Mouse (Mus musculus) gastrocnemius, postnatal 10 days (tissue): Measurements from ENCODE around the gene Phka1. TPM values are rescaled to one million over a fixed set of nuclear protein-coding genes. Genes with fewer than 3 reads are reported as not detected.
"Not testable (repeated sequence)": the region's sequence is repeated elsewhere in the genome, so short reads cannot be mapped to it uniquely, and the experiment has no call there.

Source experiments
- DNase-seq: peaks from one replicate; pipeline ENCODE4 v3.0.0; 2021; ENCODE audit warnings: mixed read lengths
- long read RNA-seq, 2 experiments: library from polyadenylated mRNA; stranded (forward); transcript quantifications; one replicate each; pipeline ENCODE4 v2.0.0; 2021
- total RNA-seq, 2 experiments: library from RNA; stranded (reverse); gene quantifications; 2 replicates each; pipeline ENCODE4 v1.2.3; 2021

Phka1 gene
- total RNA-seq, result 10 to 100 TPM; 58.1 to 85.2 TPM
- long read RNA-seq, experiment 1, full-length matches to known transcripts, result 65 of 86 reads
- long read RNA-seq, experiment 1, partial matches to known transcripts, result 10 of 86 reads
- long read RNA-seq, experiment 1, other reads (novel, unspliced or antisense), result 11 of 86 reads
- long read RNA-seq, experiment 2, full-length matches to known transcripts, result 83 of 118 reads
- long read RNA-seq, experiment 2, partial matches to known transcripts, result 18 of 118 reads
- long read RNA-seq, experiment 2, other reads (novel, unspliced or antisense), result 17 of 118 reads

DNA sequence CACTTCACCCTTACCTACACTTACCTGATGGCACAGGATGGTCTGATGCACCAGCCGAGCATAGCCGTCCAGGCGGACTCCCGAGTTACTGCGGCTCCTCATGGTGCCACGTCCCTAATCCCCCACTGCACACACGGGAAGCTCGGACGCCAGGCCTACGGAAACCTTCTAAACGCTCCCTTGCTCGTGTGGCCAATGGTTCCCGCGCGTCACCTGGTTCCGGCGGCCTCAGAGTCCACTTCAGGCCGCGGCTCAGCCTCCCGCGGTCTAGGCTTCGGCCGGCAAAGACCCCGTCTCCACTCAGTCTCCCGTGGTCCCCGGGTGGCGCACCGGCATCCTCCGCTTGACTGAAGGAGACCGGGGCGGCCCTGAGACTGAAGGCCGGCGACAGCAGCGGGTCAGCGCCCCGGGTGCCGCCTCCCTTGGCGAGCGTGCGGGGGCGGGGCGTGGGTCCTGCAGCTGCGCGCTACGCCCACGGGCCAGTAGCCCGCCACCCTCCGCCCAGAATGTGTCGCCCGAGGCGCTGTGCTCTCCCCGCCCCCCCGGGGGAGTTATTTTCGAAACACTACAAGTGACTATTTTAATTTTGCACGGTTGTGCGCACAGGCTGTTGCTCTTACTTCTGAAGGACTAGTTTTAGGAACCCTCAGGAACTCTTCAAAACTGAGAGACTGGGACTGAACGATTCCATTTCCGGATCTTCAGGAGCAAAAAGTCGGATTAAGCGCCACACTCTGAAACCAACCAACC is at the start of gene Phka1:
TSS of gene Phka1 (minus strand) at position 424 of the 750 bp plus-strand sequence.
- DNase-seq, result peak; percentile 88

DNA sequence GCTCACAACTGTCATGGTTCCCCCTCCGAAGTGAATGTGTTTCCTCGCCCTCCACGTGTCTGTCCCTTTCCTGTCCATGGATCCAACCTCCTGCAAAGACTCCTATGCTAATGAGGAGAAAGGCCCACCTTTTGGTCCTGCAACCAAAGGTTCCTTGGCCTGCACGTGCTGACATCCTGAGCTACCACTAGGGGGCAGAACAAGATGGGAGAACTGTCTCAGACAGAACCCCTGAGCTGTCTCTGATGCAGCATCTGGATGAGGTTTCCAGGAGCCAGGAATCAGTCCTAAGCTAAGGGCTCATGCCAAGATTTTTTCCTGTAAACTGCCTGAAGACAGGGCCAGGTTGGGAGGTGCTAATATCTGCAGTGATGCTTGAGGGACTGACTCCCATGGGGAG is 45.2 kb upstream of the Phka1 start:
- DNase-seq, result peak; percentile 5

DNA sequence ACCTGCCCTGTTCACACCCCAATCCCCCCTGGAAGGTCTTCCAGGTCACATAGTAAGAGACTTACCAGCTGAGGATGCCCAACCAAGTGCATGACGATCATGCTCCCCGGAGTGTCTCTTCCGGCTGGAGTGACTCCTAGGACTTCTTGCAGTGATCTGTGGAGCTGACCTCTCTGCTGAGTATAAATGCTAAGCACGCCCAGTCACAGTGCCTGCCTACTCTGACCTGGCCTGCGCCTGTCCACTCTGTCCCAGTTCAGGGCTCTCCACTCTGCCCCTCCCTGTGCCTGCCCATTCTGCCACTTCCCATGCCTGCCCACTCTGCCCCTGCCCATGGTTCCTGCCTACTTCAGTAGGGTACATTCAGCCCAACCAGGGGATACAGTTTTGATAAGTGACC is 42.8 kb upstream of the Phka1 start, which contains the start of gene Gm3880:
TSS of gene Gm3880 (minus strand) at position 101 of the 400 bp plus-strand sequence.
- not testable (repeated sequence) for DNase-seq

DNA sequence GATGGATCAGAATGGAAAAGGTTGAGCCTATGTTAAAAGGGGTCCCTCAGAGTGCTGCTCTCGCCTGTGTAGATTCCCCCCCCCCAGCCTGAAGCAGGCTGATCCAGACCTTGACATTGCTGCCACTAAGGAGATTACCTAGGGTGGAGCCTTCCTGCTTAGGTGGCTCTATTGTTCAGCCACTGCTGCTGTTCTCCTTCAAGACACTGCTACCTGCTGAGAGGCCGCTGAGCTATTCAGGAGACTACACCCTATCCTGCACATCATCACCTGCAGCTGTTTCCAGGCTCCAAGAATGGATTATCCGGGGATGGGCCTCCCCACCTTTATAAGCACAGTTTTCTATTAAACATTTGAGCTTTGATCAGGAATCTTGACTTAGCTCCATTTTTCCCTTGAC is 40.7 kb upstream of the Phka1 start:
- DNase-seq, result not testable (repeated sequence)

DNA sequence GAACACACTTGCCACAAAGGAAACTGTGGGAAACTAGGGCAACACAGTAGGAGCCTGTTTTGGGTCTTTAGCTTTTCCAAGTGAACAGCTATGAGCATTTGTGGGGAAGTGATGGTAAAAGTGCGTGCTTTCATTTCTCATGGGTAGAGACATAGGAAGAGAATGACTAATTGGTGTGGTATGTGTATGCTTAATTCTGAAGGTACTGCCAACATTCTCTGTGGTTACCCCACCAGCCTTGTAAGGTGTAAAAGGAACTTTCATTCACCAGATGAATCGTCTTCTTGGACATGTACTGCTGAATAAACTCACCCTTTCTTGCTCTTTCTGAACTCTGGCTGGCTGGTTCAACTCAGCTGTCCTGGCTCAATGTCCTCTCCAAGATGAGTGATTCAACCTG is 22.6 kb upstream of the Phka1 start:
- DNase-seq, result no peak

DNA sequence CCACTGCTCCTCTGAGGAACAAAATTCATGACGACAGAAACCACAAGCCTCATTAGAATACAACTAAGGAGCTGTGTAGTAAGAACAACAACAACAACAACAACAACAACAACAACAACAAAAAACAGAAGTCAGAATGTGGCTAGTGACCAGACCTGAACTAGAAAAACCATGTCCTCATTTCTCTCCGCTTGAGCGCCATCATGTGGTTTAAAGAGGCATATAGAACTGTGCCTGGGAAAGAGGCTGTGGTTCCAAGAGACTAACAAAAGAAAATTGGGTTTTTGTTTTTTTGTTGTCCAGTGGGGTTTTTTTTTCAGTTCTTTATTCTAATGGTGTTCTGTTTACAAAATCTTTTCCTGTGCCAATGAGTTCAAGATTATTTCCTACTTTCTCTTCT is 16.7 kb upstream of the Phka1 start:
- peak; percentile 9 for DNase-seq

DNA sequence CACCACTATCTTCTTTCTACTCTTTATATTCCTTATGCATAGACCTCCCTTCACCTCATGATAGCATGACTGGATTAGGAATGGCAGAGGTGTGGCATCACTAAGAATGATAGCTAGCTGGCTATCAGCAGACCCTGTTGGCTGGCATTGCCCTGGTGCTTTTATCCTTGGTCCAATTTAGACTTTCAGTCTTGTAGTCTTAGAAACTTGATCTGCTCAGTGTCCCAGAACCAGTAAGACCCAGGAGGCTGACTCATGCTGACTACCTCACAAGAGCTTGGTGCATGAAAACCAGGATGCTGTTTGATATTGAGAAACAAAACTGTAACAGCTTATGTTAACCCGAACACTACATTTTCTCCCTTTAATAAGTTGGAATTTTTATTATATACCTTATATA is 1.6 kb upstream of the Phka1 start:
- no peak for DNase-seq

DNA sequence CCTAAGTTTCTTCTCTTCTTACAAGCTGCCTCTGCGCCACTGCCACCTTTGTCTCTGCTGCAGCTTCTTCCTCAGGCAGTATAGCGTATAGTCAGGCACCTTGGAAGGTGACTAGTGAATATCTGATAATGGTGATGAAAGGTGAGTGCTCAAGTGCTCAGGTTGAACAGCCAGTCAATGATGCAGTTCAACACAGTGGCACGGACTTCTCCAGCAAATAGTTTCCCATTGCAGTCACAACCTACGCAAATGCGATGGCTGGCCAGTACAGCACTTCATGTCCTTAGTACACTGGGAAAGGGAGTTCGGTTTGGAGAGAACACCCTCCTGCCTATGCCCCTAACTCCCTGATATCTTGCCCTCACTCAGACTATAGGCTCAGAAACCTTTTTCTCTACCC is 1.1 kb upstream of the Phka1 start:
- no peak for DNase-seq

DNA sequence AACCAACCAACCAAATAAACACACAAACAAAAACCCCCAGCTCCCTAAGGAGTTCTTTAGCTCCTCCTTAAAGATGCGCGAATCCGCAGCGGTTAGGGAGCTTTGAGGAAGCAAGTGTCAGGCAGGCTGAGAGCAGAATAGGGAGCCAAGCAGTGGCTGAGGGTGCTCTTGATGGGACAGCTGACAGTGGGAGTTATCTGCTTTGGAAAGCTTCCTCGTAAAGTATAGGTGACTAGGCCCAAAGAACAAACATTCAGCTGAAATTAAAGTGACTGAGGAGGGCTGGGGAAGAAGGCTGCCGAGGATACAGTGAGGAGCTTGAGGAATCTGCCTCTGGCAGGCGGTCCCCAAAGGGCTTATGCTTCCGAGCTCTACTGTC is 516 bp upstream of the Phka1 start:
- peak; percentile 17 for DNase-seq

DNA sequence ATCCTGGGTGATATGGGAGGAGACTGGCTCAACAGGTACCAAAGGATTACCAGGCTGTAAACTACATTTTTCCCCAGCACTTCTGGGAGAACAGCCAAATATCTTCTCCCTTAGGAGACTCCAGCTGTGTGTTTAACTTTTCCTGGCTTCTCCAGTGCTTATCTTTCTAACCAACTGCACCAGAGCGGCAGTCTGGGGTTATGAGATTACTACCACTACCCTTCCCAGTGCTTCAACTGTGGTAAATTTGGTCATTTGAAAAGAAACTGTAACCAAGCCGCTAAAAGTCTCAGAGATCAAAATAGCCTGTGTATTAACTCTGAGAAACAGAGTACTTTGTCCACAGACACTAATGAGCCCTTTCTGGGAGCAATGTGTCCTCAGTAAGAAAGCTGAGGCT is 42.8 kb downstream of the Phka1 start:
- DNase-seq, result no peak

DNA sequence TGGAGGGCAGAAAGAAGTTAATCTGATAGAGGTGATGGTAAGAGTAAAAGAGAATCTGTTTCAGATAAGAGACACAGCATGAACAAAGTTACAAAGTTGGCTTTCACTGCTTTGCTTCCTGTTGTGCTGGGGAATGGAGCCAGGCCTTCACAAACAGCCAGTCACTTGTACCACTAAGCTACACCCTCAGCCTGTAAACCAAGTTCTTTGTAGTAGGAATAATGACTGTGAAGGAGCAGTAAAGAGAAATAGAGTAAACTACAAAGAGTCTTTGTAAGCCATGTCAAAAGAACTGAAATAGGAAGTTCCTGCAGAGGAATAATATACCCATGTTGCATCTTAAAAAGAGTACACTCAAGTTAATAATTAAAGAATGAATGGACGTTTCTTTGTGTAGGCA is 55.5 kb downstream of the Phka1 start:
- DNase-seq, result no peak

DNA sequence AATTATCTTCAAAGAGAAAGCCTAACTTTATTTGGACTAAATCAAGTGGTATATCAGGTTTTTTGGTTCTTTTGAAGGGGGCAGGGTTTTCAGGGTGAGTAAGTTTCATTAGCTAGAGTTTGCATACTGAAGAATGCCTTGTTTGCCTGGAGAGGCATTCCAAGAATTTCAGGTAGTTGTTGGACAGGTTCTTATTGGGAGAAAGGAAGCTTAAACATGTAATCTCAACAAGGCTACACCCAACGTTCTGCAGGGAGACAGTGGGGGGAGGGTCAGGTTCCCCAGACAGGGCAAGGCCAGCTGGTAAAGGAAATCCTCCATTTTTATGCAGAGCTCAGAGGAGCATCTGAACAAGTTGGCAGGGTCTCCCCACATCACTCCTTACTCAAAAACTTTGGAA is 72.9 kb downstream of the Phka1 start:
- no peak for DNase-seq

DNA sequence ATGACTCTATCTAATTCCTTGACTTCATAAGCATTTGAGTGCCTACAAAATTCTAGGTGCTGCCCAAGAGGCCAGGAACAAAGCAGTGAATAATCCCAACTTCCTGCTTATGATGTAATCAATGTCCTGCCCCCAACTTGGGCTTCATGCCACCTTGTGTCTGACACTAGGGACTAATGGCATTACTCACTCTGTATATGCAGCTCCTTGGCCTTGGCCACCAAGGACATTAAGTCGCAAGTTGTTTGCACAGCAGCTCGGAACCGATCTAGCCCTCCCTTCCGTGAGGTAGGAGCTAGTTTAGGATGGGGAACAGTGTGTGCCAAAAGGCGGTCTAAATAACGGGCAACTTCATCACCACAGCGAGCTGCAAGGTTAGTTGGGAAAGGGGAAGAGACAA is 87.1 kb downstream of the Phka1 start:
- no peak for DNase-seq

DNA sequence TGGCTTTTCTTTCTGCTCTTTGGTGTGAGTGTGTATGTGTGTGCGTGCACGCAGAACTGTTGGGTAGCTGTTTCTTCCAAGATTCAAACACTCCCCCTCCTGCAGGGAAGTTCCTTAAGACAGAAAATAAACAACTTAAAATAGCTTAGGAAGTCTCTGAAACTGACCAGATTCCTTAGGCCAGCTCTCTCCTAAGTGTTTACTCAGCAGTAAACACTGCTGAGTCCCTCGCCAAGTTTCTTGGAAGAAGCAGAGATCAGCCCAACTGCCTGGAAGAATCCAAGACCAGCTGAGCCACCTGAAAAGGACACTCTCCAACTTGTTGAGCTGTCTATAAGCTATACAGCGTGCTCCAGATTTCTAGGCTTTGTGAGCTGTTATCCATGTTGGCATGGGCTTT is 134.8 kb downstream of the Phka1 start:
- DNase-seq, result no peak

DNA sequence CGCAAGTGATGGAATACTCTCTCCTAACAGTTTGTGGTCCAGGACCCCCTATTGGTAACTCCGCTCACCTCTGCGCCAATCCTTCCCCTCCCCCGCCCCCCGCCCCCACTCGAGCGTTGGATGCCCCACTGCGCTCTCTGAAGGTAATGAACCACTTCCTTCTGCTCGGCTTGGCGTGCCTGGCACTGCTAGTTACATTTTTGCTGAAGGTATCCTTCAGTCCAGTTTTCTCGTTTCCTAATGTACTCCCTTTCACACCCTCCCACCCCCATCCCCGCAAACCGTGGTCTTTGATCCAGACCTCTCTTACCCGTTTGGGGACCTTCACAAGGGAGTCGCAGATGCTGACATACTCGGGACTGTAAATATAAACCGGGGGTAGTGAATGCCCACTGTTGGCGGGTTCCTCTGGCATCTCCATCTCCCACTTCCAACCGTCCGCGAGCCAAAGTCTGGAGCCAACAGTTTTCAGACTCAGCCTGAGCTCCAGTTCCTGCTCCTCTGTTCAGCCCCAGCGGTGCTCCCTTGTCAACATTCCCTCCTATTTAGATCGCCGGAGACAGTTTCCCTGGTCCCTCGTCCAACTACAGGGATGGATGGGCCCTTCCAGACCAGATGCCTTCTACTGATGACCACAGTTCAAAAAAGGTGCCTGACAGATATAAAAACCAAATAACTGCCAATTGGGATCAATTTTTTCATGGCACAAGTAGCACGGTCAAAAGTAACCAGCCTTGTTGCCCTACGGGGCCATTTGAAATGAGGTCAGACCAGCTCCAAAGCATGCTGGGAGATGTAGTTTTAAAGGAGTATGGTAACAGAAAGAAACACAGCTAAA is 139.2 kb downstream of the Phka1 start, which contains the start of gene Hdac8:
TSS of gene Hdac8 (minus strand) at position 716 of the 838 bp plus-strand sequence.
- DNase-seq, result peak; percentile 19

DNA sequence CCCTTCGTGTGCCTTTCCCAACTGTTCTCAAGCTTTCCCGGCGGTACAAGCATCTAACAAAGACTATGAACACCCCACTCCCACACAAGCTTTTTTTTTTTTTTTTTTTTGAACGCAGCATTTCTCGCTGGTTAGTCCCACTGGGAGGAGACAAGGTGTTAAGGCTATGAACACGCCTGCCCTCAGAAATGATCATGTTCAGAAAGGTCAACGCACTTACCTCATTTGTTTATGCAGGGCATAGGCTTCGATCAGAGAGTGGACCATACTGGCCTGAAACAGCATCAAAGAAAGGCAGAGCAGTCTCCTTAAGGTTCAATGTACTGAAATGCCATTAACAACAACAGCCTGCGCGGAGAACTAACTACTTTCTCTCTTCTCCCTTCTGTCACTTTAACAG is 139.9 kb downstream of the Phka1 start:
- DNase-seq, result no peak

DNA sequence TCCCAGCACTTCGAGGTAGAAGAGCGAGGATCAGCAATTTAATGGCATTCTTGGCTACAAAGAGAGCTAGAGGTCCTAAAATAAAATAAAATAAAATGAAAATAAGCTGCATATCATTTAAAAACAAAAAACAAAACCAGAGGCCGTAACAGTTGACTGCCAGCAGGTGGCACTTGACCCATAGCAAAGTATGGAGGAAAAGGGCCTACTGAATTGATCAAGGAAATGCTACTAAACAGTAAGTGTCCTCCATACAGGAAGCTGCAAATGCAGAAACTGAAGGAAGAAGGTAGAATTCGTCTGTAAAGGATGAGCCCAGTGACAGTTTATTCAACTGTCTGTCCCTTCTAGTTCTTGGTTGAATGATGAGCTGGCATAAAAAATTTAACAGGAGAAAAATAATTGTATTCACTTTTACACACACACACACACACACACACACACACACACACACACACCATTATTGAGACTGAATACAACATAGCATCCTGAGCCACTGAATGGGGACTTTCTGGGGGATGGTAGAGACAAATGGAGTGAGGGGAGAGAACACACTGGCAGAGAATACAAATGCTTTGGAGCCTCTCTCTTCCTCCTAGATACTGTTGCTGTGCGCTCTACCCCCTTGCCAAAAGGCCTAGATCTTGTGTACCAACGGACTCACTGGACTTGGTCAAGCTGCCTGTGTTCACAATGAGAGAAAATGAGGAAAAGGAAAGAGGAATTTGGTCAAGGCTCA is 149.9 kb downstream of the Phka1 start:
- DNase-seq, result peak; percentile 6

DNA sequence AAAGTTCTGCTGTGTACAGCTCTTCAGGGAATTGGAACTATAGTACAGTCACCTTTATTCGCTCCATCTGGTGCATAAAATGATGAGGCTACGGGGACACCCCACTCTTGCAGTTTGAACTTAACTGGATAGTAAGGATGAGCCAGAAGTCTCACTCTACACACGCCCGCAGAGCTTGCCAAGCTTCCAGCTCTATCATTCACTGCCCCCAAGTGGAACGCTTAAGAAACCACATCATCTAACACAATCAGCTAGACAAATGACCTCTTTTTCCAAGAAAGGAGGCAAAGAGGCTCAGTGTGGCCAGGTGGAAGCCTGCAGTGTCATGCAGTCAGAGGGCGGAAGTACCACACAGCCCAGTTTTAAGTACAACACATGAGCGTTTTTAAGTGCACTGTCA is 158.5 kb downstream of the Phka1 start:
- DNase-seq, result no peak

DNA sequence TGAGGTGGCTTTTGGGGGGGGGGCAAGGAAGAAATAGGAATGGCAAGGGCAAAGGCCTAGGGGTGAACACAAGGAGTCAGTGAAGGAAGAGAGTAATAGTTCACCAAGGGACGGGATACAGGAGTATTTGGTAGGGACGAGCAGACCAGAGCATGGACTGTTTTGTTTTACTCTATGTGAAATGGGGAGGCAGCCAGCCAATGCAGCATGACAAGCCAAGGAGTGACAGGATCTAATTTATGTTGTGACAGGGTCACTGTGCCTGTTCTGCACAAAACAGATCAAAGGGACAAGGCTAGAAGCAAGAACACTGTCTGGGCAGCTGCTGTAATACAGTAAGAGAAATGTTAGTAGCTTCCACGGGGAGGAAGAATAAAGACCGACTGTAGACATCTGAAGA is 164.4 kb downstream of the Phka1 start:
- DNase-seq, result no peak

DNA sequence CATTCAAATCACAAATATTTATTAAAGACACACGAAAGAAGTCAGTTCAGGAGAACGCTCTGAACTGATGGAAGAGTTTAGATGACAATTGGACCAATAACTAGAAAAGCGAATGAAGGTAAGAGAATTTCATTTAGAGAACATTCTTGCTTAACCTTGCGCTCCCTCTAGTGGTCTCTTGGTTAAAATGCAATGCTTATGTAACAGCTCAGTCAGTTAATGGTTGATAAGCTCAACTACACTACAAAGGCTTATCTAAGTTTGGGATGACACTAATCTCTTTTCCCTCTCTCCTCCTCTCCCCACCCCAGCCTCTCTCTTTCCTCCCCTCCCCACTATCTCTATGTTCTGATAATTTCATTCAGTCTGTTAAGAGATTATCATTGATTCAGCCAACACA is 165.1 kb downstream of the Phka1 start:
- no peak for DNase-seq

DNA sequence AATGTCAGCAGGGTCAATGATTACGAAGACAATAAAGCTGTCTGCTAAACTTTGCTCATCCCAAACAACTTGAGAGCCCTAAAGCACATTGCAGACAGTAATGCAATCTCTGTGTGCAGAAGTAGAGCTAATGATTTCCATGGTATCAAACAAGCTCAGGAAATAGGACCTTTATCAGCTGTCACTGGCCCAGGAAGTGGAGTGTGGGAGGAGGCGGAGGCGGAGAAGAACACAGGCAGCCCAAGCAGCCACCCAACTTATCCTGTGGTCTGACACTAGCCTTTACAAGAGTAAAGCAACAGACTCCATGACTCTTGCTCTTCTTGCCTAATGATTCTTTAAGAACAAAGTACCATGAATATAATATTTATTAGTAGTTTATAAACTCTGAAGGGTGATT is 165.6 kb downstream of the Phka1 start:
- DNase-seq, result no peak

DNA sequence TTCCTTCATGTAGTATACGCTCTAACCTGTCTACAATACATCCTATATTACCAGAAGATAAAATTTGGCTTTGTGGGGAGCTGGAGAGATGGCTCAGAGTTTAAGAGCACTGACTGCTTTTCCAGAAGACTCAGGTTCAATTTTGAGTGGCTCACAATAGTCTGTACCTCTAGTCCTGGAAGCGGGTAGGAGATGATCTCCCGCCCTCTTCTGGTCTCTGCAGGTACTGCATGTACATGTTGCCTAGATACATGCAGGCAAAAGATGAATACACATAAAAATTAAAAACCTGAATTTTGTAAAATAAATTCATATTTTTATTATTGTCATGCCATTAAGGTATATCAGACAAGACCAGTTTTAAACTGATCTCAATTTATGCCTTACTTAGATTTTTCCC is 167.3 kb downstream of the Phka1 start:
- DNase-seq, result peak; percentile 68
